Mouse (Mus musculus) layer of hippocampus, postnatal 36 days (tissue): ENCODE data around the gene Gpatch4. TPM values are rescaled to one million over a fixed set of nuclear protein-coding genes. Genes with fewer than 3 reads are reported as not detected.

ENCODE experiments used
- DNase-seq, 2 experiments: peaks; one replicate each; pipeline ENCODE4 v3.0.0; 2022
- total RNA-seq, 2 experiments: library from RNA; stranded (reverse); gene quantifications; 2 replicates each; pipeline ENCODE4 v1.2.3; 2021

Gpatch4 gene
- total RNA-seq, 2 experiments from 2014 or later: 14.5 to 17.8 TPM

GRCm38 (mm10) chr3:88030608-88031395 is 12.1 kb upstream of the Gpatch4 start:
- peak; percentile 48 to 51 for DNase-seq

DNA sequence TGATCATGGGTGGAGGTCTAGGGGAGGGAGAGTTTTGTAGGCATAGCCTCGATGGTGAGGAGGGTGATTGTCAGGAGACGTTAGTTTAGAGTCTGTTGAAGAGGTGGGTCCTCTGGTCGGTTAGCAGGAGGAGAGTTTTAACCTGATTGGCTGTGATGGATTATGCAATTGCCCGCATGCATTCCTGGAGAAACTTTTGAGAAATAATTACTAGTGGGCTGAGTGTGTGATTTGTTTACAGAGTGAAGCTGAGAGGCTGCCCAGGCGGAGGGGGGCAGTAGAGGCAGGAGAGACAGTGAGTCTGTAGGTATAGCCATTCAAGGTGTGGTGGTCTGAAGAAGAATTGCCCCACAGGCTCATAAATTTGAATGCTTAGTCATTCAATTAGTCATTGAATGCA is 9.4 kb upstream of the Gpatch4 start:
- DNase-seq: no peak

DNA sequence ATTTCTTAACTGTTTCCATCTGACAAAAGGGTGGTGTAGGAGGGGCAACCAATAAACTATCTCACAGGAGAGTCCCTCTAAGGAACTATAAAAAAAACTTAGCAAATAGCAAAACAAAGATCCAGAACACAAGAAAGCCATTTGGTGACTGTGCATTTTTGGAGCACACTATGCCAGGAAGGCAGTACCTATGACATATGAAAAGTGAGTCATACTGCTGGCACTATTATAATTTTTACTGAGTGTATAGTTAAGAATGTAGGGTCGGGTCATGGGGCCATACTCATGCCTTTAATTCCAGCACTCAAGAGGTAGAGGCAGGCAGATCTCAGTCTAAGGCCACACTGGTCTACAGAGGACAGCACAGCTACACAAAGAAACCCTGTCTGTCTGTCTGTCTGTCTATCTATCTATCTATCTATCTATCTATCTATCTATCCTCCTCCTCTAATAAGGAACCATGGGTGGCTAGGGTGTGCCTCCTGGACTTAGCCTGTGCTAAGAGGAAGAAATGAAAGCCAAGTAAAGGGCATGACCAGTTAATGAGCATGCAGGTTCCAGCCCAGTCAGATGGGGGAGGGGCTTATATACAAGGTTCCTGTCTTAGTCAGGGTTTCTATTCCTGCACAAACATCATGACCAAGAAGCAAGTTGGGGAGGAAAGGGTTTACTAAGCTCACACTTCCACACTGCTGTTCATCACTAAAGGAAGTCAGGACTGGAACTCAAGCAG is 7.2 kb upstream of the Gpatch4 start:
- DNase-seq: no peak

GRCm38 (mm10) chr3:88049532-88049931 is 6.6 kb downstream of the Gpatch4 start:
- DNase-seq: no peak

DNA sequence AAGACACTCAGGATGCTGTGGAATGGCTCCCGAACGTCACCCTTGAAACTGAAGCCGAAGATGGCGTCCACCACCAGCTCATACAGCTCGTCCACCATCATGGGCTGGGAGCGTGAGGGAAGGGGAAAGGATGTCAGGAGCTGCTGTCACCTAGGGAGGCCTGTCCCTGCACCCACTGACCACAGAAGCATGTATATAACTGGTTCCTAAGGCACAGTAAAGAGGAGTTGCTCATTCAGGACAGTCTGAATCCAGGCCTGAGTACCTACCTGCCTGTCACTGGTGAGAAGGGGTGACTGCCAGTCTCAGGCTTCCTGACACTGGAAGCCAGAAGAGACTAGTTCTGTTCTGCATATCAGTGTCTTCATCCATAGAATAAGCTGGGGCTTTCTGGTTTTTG is 14.1 kb downstream of the Gpatch4 start:
- no peak for DNase-seq

DNA sequence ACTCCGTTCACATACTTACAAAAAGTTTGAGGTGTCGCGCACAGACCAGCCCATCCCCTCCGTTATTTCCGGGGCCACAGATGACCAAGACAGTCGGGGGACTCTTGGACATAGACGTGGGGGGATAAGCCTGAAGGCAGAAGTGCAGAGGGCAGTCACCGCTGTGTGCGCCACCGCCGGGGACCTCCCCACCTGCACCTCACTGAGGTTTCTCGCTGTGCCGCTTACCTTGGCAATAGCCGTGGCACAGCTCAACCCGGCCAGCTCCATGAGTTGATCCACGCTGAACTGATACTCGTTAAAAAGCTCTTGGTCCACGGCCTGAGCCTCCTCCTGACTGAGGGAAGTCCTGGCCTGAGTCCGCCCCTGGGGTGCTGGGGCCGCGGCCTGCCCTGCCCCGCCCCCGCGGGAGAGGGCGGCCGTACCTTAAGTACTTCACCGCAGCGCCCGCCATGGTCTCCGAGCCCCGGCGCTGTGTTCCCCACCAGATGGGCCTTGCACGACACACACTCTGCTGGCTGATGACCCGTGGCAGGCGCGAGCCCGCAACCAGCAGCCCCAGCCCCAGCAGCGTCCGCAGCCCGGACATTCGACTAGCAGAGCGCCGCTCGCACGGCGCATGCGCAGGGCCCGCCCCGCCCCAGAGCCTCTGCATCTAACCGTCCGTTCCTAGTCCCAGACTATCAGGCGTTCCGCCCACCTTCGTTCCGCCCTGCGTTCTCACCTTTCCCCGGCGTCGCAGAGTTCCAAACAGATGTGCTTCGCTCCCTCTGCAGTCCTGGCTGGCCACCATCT is 15.2 kb downstream of the Gpatch4 start, which contains the start of gene Naxe:
Gene Naxe (minus strand): TSS at position 594 of the 795 bp plus-strand sequence.
- peak; percentile 84 for DNase-seq

- no peak for DNase-seq
Observed at GRCm38 (mm10) chr3:88068386-88068785, 25.5 kb downstream of the Gpatch4 start.

GRCm38 (mm10) chr3:88071783-88072182 is 28.9 kb downstream of the Gpatch4 start:
- peak; percentile 87 to 88 for DNase-seq

- no peak for DNase-seq
Observed at GRCm38 (mm10) chr3:88073631-88074030, 30.7 kb downstream of the Gpatch4 start.

DNA sequence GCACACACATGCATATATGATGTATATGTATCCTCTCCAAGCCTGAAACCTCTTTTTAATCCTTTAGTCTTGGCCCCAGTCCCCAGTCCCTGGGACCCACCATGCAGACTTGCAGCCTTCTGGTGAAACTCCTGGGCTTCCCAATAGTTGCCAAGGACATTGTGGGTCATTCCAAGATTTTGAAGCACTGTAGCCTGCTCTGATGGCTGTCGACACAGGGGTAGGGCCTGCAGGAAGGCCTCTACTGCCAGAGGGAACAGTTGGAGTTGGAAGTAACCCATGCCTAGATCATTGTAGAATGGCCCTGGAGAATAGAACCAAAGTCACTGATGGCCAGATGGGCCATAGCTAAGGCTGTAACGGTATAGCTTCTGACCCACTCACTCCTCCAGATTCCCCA is 31.4 kb downstream of the Gpatch4 start:
- DNase-seq: no peak

DNA sequence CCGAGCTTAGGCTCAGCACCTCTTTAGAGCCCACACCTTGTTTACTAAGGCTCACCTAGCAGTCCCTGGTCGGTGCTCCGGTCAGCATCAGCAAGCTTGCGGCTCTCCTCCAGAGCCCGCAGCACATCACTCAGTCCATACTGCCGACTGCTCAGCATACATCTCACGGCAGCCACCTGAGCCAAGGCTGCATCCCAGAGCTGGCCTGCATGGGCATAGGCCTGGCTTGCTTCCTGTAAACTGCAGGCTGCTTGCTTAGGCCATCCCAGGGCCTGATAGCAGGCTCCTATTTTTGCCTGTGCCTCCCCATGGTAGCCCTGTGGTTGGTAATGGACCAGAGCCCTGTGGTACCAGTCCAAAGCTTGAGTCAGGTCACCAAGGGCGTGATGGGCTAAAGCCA is 31.9 kb downstream of the Gpatch4 start:
- DNase-seq: no peak

- DNase-seq: no peak
Observed at GRCm38 (mm10) chr3:88077441-88077840, 34.5 kb downstream of the Gpatch4 start.

DNA sequence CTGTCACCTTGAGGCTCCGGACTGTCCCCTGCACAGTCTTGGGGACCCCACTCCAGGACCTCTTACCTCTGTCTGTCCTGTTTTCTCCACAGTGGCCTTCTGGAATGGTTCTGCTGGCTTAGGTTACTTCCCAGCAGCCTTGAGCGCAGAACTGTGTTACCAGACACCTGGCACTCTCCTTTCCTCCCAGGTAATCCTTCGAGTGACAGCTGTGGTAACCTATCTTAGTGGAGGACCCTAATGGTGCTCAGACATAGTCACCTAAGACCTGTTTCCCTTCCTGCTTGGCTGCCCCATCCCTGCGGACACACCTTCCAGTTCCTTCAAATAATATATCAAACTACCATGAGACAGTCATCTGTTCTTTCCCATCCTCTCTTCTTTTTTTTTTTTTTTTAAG is 35.3 kb downstream of the Gpatch4 start, which contains the start of gene Ttc24:
Gene Ttc24 (minus strand): TSS at position 101 of the 400 bp plus-strand sequence.
- DNase-seq: no peak

- peak; percentile 81 to 83 for DNase-seq
Observed at GRCm38 (mm10) chr3:88081345-88082223, 38.7 kb downstream of the Gpatch4 start, which contains the start of gene Iqgap3. TSS of gene Iqgap3 (plus strand) at chr3:88081971.

DNA sequence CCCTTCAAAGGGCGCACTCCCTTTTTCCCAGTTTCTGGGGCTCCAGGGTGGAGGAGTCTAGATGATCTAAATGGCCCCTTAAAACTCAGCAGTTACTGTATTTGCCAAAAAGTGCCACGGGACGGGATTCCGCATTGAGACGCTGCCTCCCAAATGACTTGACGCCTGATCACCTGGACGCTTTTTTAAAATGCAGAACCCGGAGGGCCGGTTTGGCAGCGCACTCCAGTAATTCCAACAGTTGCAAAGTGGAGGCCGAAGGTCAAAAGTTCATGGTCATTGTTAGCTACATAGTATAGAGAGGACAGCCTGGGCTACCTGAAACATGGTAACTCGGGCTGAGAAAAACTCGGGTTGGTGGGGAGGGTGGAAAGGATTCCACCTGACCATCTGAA is 39.3 kb downstream of the Gpatch4 start:
- no peak for DNase-seq

DNA sequence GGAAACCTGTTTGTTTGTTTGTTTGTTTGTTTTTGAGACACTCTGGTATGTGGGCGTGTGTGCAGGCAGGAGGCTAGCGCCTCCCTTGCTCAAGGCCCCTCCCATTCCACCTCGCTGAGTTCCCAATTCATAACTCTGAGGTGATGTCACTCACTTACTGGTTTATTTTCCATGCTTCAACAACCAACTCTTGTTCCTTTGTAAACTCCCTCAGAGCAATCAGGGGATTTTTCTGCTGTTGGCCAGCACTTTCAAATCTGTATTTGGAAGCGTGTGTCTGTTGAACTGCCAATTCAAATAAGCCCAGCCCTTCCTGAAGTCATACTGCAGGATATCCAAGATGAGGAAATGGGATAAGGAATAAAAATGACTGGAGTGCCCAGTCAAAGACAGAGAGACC is 39.8 kb downstream of the Gpatch4 start:
- no peak for DNase-seq

- no peak for DNase-seq
Observed at GRCm38 (mm10) chr3:88084001-88084400, 41.1 kb downstream of the Gpatch4 start.

GRCm38 (mm10) chr3:88085459-88085858 is 42.6 kb downstream of the Gpatch4 start:
- DNase-seq: no peak

DNA sequence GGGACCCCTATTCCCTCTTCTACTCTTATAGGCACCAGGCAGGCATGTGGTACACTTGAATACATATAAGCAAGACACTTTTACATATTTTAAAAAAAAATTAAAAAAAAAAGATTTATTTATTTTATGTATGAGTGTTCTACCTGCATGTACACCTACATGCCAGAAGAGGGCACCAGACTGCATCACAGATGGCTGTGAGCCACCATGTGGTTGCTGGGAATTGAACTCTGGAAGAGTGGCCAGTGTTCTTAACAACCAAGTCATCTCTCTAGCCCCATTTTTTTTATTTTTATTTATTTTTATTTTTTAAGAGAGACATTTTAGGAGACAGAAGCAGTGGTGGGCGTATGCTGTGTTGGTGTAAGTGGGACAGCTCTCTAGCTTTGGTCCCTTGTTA is 44.8 kb downstream of the Gpatch4 start:
- no peak for DNase-seq

DNA sequence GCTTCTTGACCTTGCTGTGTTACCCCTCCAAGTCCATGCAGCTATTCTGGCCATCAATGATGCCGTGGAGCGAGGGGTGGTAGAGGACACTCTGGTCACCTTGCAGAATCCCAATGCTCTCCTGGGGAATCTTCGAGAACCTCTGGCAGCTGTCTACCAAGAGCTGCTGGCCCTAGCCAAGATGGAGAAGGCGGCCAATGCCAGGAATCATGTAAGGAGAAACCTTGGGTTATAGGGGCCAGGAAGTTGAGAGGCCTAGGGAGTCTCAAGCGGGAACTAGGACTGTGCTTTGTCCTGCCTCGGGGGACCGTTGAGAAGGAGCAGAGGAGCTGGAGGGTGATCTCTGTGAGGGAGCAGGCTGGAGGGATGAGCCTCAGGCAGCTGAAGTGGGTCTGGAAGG is 47.2 kb downstream of the Gpatch4 start:
- no peak for DNase-seq

DNA sequence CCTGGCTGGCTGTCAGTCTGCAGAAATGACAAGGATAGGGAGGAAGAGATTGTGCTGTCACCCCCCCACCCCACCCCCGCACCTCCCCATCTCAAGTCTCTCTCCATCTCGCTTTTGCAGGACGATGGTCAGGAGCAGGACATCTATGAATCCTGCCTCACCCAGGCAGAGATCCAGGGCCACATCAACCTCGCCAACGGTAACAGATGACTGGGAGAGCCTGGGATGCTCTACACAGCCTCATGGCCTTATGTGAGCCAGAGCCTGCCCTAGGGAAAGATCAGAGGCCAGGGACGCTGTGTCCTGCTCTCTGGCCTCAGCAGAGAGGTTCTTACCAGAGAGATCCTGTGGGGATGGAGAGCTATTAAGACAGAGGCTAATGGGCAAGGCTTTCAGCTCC is 47.7 kb downstream of the Gpatch4 start:
- no peak for DNase-seq

GRCm38 (mm10) chr3:88094126-88094525 is 51.2 kb downstream of the Gpatch4 start:
- no peak for DNase-seq
